Comparison of ENCODE assay signal across 20 mouse cellular contexts in the genomic region with DNA sequence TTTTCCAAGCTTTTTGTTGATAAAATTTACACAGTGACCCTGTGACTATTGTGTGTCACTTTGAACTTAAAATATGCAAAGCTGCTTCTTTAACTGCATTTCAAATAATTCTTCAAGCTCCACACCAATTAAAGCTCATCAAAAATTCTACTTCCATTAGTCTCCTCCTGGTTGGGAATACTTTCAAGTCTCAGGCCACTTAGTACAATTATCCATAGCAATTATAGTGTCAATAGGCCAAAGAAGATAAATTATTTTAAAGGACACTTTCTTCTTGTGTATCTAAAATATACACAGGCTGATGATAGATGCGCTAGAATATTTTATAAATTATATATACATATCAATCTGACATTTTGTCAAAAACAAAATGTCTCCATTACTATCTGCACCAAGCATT.
DNase-seq lines count a peak whose midpoint lies in the region; ATAC-seq lines count a peak whose summit lies in the region.
"Had no signal": no experiment of that assay in that cellular context is flagged by ENCODE, and none has a peak within 500 bp of the region (broad histone marks: within the 10 kb centered on the region; RNA-seq: fewer than 3 reads in every experiment).

No protein-coding gene starts in this region.

- H3K27me3 ChIP-seq in forebrain, embryonic 14.5 days (replicated peaks; ENCODE audit: control insufficient read depth, insufficient read depth, low read length) = no peaks in the 10 kb centered on the region
- no peaks in the 10 kb centered on the region for H3K27me3 ChIP-seq in forebrain, embryonic 15.5 days
- H3K27me3 ChIP-seq in intestine, embryonic 15.5 days (replicated peaks) = no peaks in the 10 kb centered on the region
- no peaks in the 10 kb centered on the region for H3K27me3 ChIP-seq in intestine, embryonic 16.5 days (replicated peaks; ENCODE audit: control insufficient read depth, insufficient read depth, low read length)
- H3K27me3 ChIP-seq in neural tube, embryonic 11.5 days (ENCODE audit: control insufficient read depth, insufficient read depth, low read length) = no peaks in the 10 kb centered on the region
- H3K27me3 ChIP-seq in neural tube, embryonic 15.5 days (replicated peaks) = no peaks in the 10 kb centered on the region
- H3K27me3 ChIP-seq: CH12.LX; embryonic facial prominence, embryonic 15.5 days; heart, embryonic 12.5 days; hindbrain, embryonic 15.5 days; Patski had no signal

- no peak for ATAC-seq in forebrain, embryonic 14.5 days
- no peak for ATAC-seq in forebrain, embryonic 15.5 days (replicated peaks)
- peak; percentile 28; the same call in 1 of the 2 replicates for ATAC-seq in intestine, embryonic 15.5 days
- ATAC-seq in intestine, embryonic 16.5 days = no peak
- ATAC-seq in neural tube, embryonic 11.5 days (ENCODE audit: insufficient read depth, low FRiP score, low TSS enrichment) = peak; percentile 27; the same call in 1 of the 2 replicates
- no peak for ATAC-seq in neural tube, embryonic 15.5 days (ENCODE audit: low FRiP score)
- ATAC-seq: activated CD4-positive, CD25-positive, alpha-beta regulatory T cell, adult 4 months; Patski had no signal

- H3K4me3 ChIP-seq in forebrain, embryonic 14.5 days (ENCODE audit: low read depth, low read length) = no peak overlapping the region
- no peak overlapping the region for H3K4me3 ChIP-seq in forebrain, embryonic 15.5 days
- no peak overlapping the region for H3K4me3 ChIP-seq in intestine, embryonic 15.5 days (replicated peaks)
- H3K4me3 ChIP-seq in intestine, embryonic 16.5 days (ENCODE audit: low read length) = no peak overlapping the region
- H3K4me3 ChIP-seq in neural tube, embryonic 11.5 days (ENCODE audit: low read depth, low read length) = no peak overlapping the region
- H3K4me3 ChIP-seq in neural tube, embryonic 15.5 days (replicated peaks) = no peak overlapping the region
- H3K4me3 ChIP-seq: embryonic facial prominence, embryonic 15.5 days; erythroblast, embryonic 14.5 days; forebrain, embryonic 10.5 days; gastrocnemius, adult 2 months; heart, embryonic 12.5 days; hindbrain, embryonic 15.5 days had no signal

- no peaks in the 10 kb centered on the region for H3K9me3 ChIP-seq in forebrain, embryonic 14.5 days (replicated peaks; ENCODE audit: control insufficient read depth, low read length)
- H3K9me3 ChIP-seq in forebrain, embryonic 15.5 days = no peaks in the 10 kb centered on the region
- H3K9me3 ChIP-seq in intestine, embryonic 15.5 days = no peaks in the 10 kb centered on the region
- no peaks in the 10 kb centered on the region for H3K9me3 ChIP-seq in intestine, embryonic 16.5 days (ENCODE audit: control insufficient read depth, low read length)
- no peaks in the 10 kb centered on the region for H3K9me3 ChIP-seq in neural tube, embryonic 11.5 days (ENCODE audit: control insufficient read depth, low read length)
- H3K9me3 ChIP-seq in neural tube, embryonic 15.5 days (replicated peaks) = no peaks in the 10 kb centered on the region
- H3K9me3 ChIP-seq: embryonic facial prominence, embryonic 15.5 days; forebrain, embryonic 10.5 days; heart, embryonic 12.5 days; hindbrain, embryonic 15.5 days had no signal

- 90% methylated on average over 1 of the region's 1 CpGs for WGBS in forebrain, embryonic 14.5 days
- WGBS in forebrain, embryonic 15.5 days = 96% methylated on average over 1 of the region's 1 CpGs
- WGBS in intestine, embryonic 15.5 days = 66% methylated on average over 1 of the region's 1 CpGs
- 63% methylated on average over 1 of the region's 1 CpGs for WGBS in intestine, embryonic 16.5 days
- WGBS in neural tube, embryonic 11.5 days = 93% methylated on average over 1 of the region's 1 CpGs
- WGBS in neural tube, embryonic 15.5 days = 85% methylated on average over 1 of the region's 1 CpGs

- peak; percentile 1 for DNase-seq in forebrain, embryonic 14.5 days (ENCODE audit: low spot score)
- DNase-seq in neural tube, embryonic 11.5 days (ENCODE audit: low spot score) = no peak
- peak; percentile 16 for DNase-seq in mesoderm, embryonic 11.5 days (ENCODE audit: low read depth, low spot score)
- DNase-seq: cerebellum, adult 18-20 months; cerebellum, adult 9-11 months; cerebellum, postnatal 36 days; gastrocnemius, adult 2 months; gastrocnemius, postnatal 25 days had no signal

- H3K9ac ChIP-seq in forebrain, embryonic 14.5 days (ENCODE audit: low read length) = no peak overlapping the region
- no peak overlapping the region for H3K9ac ChIP-seq in forebrain, embryonic 15.5 days (replicated peaks)
- H3K9ac ChIP-seq in intestine, embryonic 15.5 days = no peak overlapping the region
- no peak overlapping the region for H3K9ac ChIP-seq in intestine, embryonic 16.5 days (ENCODE audit: low read depth, low read length)
- no peak overlapping the region for H3K9ac ChIP-seq in neural tube, embryonic 11.5 days (ENCODE audit: low read length)
- H3K9ac ChIP-seq in neural tube, embryonic 15.5 days (replicated peaks) = no peak overlapping the region
- H3K9ac ChIP-seq: embryonic facial prominence, embryonic 15.5 days; heart, embryonic 12.5 days; hindbrain, embryonic 15.5 days had no signal

- H3K4me2 ChIP-seq in forebrain, embryonic 14.5 days (ENCODE audit: low read length) = no peak overlapping the region
- no peak overlapping the region for H3K4me2 ChIP-seq in forebrain, embryonic 15.5 days (replicated peaks)
- no peak overlapping the region for H3K4me2 ChIP-seq in intestine, embryonic 15.5 days (replicated peaks)
- H3K4me2 ChIP-seq in intestine, embryonic 16.5 days (ENCODE audit: low read depth, low read length) = no peak overlapping the region
- no peak overlapping the region for H3K4me2 ChIP-seq in neural tube, embryonic 11.5 days (ENCODE audit: low read depth)
- H3K4me2 ChIP-seq in neural tube, embryonic 15.5 days = no peak overlapping the region
- H3K4me2 ChIP-seq: embryonic facial prominence, embryonic 15.5 days; heart, embryonic 12.5 days; hindbrain, embryonic 15.5 days had no signal

- H3K36me3 ChIP-seq in forebrain, embryonic 14.5 days (ENCODE audit: control insufficient read depth, insufficient read depth, low read length) = no peaks in the 10 kb centered on the region
- H3K36me3 ChIP-seq in forebrain, embryonic 15.5 days = no peaks in the 10 kb centered on the region
- no peaks in the 10 kb centered on the region for H3K36me3 ChIP-seq in intestine, embryonic 15.5 days
- no peaks in the 10 kb centered on the region for H3K36me3 ChIP-seq in intestine, embryonic 16.5 days (ENCODE audit: control insufficient read depth, insufficient read depth, low read length)
- no peaks in the 10 kb centered on the region for H3K36me3 ChIP-seq in neural tube, embryonic 11.5 days (ENCODE audit: control insufficient read depth, insufficient read depth, low read length)
- H3K36me3 ChIP-seq in neural tube, embryonic 15.5 days = no peaks in the 10 kb centered on the region
- H3K36me3 ChIP-seq: embryonic facial prominence, embryonic 15.5 days; forebrain, embryonic 10.5 days; heart, embryonic 12.5 days; hindbrain, embryonic 15.5 days had no signal

- no peaks in the 10 kb centered on the region for H3K4me1 ChIP-seq in forebrain, embryonic 14.5 days (ENCODE audit: control insufficient read depth, insufficient read depth, low read length)
- H3K4me1 ChIP-seq in forebrain, embryonic 15.5 days = no peaks in the 10 kb centered on the region
- H3K4me1 ChIP-seq in intestine, embryonic 15.5 days (replicated peaks) = no peaks in the 10 kb centered on the region
- H3K4me1 ChIP-seq in intestine, embryonic 16.5 days (ENCODE audit: control insufficient read depth, insufficient read depth, low read length) = no peaks in the 10 kb centered on the region
- no peaks in the 10 kb centered on the region for H3K4me1 ChIP-seq in neural tube, embryonic 11.5 days (ENCODE audit: control insufficient read depth, insufficient read depth, low read length)
- no peaks in the 10 kb centered on the region for H3K4me1 ChIP-seq in neural tube, embryonic 15.5 days
- H3K4me1 ChIP-seq: embryonic facial prominence, embryonic 15.5 days; forebrain, embryonic 10.5 days; heart, embryonic 12.5 days; hindbrain, embryonic 15.5 days had no signal

- H3K27ac ChIP-seq in forebrain, embryonic 14.5 days (ENCODE audit: low read depth, low read length) = no peak overlapping the region
- no peak overlapping the region for H3K27ac ChIP-seq in forebrain, embryonic 15.5 days (replicated peaks)
- H3K27ac ChIP-seq in intestine, embryonic 15.5 days = no peak overlapping the region
- no peak overlapping the region for H3K27ac ChIP-seq in intestine, embryonic 16.5 days (ENCODE audit: low read length)
- H3K27ac ChIP-seq in neural tube, embryonic 11.5 days (ENCODE audit: low read depth, low read length) = no peak overlapping the region
- H3K27ac ChIP-seq in neural tube, embryonic 15.5 days (replicated peaks) = no peak overlapping the region
- H3K27ac ChIP-seq: embryonic facial prominence, embryonic 15.5 days; forebrain, embryonic 10.5 days; gastrocnemius, adult 2 months; hindbrain, embryonic 15.5 days had no signal

Comparison
In these comparisons a context has a peak if more than half of its experiments do, and no peak if none do; other contexts are left out.
1. ATAC-seq: peak in intestine, embryonic 15.5 days (single experiment) and neural tube, embryonic 11.5 days (single experiment); none in forebrain, embryonic 14.5 days (single experiment), forebrain, embryonic 15.5 days (single experiment), intestine, embryonic 16.5 days (single experiment) and neural tube, embryonic 15.5 days (single experiment).